Mouse (Mus musculus) embryonic fibroblast, embryonic 13.5 days (primary cell): ENCODE data around the gene Olfr1423. TPM values are rescaled to one million over a fixed set of nuclear protein-coding genes. Genes with fewer than 3 reads are reported as not detected.

ENCODE experiments used
- H3K27ac ChIP-seq: 2 replicates; pipeline ENCODE4 v1.5.1; 2012; ENCODE audit warnings: low read length, control low read depth, inconsistent platforms; ENCODE audit not compliant: insufficient read depth
- H3K4me1 ChIP-seq: 2 replicates; pipeline ENCODE4 v1.6.1; 2011; ENCODE audit warnings: low read length; ENCODE audit not compliant: control insufficient read depth, insufficient read depth
- H3K4me3 ChIP-seq: 2 replicates; pipeline ENCODE4 v1.5.1; 2011; ENCODE audit warnings: mild to moderate bottlenecking, control low read depth, low read length; ENCODE audit not compliant: insufficient read depth
- CTCF ChIP-seq: IDR thresholded peaks from 2 replicates; pipeline ENCODE4 v1.5.1; 2011; ENCODE audit warnings: mild to moderate bottlenecking, control low read depth, low read length, moderate library complexity, borderline replicate concordance; ENCODE audit not compliant: insufficient read depth
- POLR2A ChIP-seq: IDR thresholded peaks from 2 replicates; pipeline ENCODE4 v1.6.1; 2011; ENCODE audit warnings: low read depth, mild to moderate bottlenecking, control low read depth, low read length, moderate library complexity
- polyA plus RNA-seq: library from polyadenylated mRNA; stranded (reverse); fragments of >200 nt; gene quantifications from 2 replicates; pipeline ENCODE4 v1.2.4, GENCODE M21; 2011; ENCODE audit warnings: low read depth; ENCODE audit not compliant: missing spikeins, insufficient read length

Olfr1423 gene
- polyA plus RNA-seq, 1 experiment, result not detected

DNA sequence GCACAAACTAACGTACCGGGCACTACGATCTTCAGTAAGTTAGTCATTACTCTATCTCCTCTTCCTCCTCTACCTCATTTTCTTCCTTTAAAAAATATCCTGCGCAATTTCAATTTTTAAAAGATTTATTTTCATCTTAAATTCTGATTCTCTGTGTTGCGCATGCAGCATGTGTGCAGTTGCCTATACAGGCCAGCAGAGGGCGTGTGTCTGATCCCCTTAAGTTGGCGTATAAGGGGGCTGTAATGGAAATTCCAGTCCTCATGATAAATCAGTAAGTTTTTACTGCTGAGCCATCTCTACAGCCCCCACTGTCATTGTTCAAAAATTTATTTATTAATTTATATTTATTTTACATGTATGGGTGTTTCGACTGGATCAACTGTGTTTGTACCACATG is 25.4 kb downstream of the Olfr1423 start:
- Histone ChIP-seq H3K4me1 (no peaks in the 10 kb centered on the region), H3K4me3 (no peak overlapping the region), H3K27ac (no peak overlapping the region)
- TF ChIP-seq CTCF (peak; percentile 32; the same call in 1 of the 2 replicates), POLR2A (no peak)

DNA sequence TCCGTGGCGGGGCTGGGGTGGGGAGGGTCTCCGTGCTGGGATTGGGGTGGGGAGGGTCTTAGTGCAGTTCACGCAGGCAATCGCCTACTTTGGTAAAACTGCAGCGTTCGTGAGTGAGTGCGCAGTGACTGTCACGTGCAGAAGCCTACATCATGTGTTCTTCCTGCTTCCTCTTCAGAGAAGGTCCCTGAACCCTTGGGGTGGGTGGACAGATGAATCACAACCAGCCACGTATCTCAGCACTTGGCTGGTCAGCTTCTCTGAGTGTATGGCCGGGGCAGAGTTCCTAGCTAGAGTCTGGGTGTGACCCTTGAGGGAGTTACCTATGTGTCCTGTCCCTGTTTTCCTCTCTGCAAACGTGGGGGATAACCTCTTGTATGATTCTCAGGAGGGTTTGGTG is 27.9 kb downstream of the Olfr1423 start:
- H3K27ac ChIP-seq, result peak overlapping the region; percentile 33; the same call in 1 of the 2 replicates
- no peaks in the 10 kb centered on the region for H3K4me1 ChIP-seq
- no peak overlapping the region for H3K4me3 ChIP-seq
- TF ChIP-seq CTCF (no peak), POLR2A (peak; percentile 82)

GRCm38 (mm10) chr19:12012615-12013014 is 28.5 kb downstream of the Olfr1423 start:
- Histone ChIP-seq H3K4me3 (no peak overlapping the region), H3K4me1 (no peaks in the 10 kb centered on the region), H3K27ac (no peak overlapping the region; the same call in 1 of the 2 replicates)
- TF ChIP-seq POLR2A (no peak), CTCF (no peak)

DNA sequence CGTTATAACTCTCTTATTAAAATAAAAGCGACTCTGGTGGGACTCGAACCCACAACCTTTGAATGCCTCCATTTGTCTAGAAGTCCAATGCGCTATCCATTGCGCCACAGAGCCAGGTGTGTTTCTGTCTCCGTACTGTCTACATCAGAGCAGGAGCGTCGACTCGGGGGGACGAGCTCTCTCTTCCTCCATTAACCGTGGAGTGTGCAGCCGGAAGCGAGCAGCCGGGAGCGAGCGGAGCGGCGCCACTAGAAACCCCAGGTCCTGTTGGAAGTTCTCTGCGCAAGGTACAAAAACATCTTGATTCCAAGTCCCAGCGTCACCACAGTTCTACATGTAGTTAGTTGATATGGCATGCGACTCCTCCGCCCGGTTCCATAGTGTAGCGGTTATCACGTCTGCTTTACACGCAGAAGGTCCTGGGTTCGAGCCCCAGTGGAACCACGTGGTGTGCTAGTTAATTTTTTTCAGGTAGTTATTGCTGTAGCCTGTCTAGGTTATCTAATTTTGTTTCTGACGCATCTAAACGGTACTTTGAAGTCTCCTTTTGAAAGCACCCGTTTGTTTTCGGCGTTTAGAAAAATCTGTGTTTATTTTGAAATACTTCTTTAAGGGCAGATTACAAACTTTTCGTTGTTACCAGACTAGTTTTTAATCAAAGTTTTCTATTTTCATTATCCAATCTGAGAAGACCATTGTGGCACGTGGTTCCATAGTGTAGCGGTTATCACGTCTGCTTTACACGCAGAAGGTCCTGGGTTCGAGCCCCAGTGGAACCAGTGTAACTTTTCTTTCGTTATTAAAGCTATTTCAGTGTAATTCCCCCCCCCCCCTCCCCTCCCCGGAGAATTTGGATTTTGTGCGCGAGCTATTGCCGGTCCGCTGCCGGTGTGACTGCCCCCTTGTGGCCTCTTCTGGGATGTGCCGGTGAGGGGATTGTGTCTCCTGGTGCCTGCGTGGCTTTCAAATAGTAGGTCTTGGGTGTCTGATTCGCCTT is 29.3 kb downstream of the Olfr1423 start:
- Histone ChIP-seq H3K4me1 (0 out of 2 replicates have a peak, but pooled peaks cover 3% of the 10 kb centered on the region), H3K4me3 (peak overlapping the region; percentile 58), H3K27ac (peak overlapping the region; percentile 12; the same call in 1 of the 2 replicates)
- TF ChIP-seq CTCF, result peak; percentile 66
- 0 out of 2 replicates have a peak, but pooled peaks have one; percentile 45 for TF ChIP-seq POLR2A

- Histone ChIP-seq H3K4me1 (0 out of 2 replicates have a peak, but pooled peaks cover 4% of the 10 kb centered on the region), H3K27ac (peak overlapping the region; percentile 85), H3K4me3 (peak overlapping the region; percentile 64)
- TF ChIP-seq CTCF (no peak), POLR2A (no peak)
Measured at GRCm38 (mm10) chr19:12010916-12011559, 30.1 kb downstream of the Olfr1423 start.

GRCm38 (mm10) chr19:12010281-12010771 is 30.8 kb downstream of the Olfr1423 start:
- Histone ChIP-seq H3K4me3 (peak overlapping the region; percentile 64), H3K27ac (peak overlapping the region; percentile 72), H3K4me1 (0 out of 2 replicates have a peak, but pooled peaks cover 4% of the 10 kb centered on the region)
- TF ChIP-seq POLR2A (peak; percentile 68), CTCF (no peak)

DNA sequence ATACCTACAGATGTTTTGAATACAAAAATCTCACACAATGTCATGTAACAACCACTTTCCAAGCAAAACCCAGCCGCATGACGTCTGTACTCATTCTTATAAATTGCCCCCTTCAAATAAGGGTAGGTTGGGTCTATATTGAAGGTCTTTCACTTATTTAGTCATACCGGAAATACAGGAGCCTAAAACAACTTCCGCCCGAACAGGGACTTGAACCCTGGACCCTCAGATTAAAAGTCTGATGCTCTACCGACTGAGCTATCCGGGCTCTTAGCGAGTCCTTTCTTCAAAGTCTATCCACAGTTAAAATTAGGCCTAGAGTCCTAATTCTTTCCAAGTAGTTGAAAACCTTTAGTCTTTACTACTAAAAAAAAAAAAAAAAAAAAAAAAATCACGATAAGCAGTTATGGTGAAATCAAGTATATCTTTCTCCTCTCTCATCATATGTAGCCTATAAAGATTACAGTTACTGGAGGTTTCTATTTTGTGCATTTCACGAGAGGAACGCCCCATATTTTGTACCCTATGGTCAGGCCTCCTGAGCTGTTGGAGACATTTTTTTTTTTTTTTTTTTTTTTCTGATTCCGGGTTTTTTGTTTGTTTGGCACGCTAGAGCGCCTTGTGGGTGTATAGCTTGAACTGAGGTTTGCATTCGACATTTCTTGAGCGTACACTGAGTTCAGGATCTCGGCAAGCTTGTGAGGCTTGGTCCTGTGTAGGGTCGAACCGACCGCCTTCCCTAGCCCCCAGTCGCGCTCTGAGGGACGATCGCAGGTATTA is 31.4 kb downstream of the Olfr1423 start:
- H3K27ac ChIP-seq, result peak overlapping the region; percentile 72
- H3K4me1 ChIP-seq, result peaks cover 4% of the 10 kb centered on the region
- peak overlapping the region; percentile 64 for H3K4me3 ChIP-seq
- no peak for TF ChIP-seq POLR2A
- no peak for TF ChIP-seq CTCF

- Histone ChIP-seq H3K4me3 (peak overlapping the region; percentile 19), H3K4me1 (peaks cover 8% of the 10 kb centered on the region), H3K27ac (peak overlapping the region; percentile 38; the same call in 1 of the 2 replicates)
- TF ChIP-seq CTCF, result no peak
Measured at GRCm38 (mm10) chr19:12008410-12009380, 32.4 kb downstream of the Olfr1423 start.
